Mouse (Mus musculus) spleen, postnatal 14 days (tissue): ENCODE data around the gene Tnrc18.

Source experiments
- DNase-seq, 2 experiments: peaks; one replicate each; pipeline ENCODE4 v3.0.0; 2021 to 2022; ENCODE audit warnings: low spot score in 2 of 2

The Tnrc18 gene

GRCm38 (mm10) chr5:142778871-142779270 is 38.6 kb downstream of the Tnrc18 start:
- DNase-seq, result no peak

DNA sequence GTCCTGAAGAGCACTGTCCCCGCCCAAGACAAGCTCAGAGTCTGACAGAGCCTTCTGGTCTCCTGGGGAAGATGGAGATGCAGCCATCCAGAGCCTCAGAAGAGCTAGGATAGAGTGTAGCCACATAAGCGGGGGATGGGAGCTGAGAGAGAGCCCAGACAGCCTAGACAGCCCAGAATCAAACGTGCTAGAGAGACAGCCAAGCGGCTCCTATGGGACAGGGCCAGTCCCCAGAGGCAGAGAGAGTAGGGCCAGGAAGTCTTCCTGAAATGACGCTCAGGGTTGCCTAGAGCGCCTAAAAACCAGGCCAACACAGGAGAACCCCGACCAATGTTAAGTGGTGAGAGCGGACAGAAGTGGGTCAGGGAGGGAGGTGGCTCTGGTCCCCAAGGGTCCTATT is 39.3 kb downstream of the Tnrc18 start:
- DNase-seq, result no peak

- DNase-seq, result no peak
Observed at GRCm38 (mm10) chr5:142776080-142776479, 41.4 kb downstream of the Tnrc18 start.

GRCm38 (mm10) chr5:142774771-142775170 is 42.7 kb downstream of the Tnrc18 start:
- no peak for DNase-seq

DNA sequence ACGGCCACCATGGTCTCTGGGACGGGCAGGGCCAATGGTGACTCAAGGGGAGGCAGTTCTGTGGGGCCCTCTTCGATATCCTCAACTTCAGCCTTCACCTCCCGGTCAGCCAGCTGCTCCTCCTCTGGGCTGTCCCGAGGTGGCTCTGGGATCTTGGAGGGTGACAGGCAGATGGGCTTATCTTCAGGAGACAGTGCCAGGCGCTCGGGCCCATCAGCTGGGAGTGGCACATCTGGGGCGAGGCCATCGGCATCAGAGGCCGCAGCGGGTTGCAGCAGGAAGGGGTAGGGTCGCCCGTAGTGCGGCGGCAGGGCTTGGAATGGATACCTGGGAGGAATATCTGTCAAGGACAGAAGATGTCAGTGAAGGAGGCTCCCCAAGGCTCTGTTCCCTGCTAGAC is 45.5 kb downstream of the Tnrc18 start:
- DNase-seq, result no peak

DNA sequence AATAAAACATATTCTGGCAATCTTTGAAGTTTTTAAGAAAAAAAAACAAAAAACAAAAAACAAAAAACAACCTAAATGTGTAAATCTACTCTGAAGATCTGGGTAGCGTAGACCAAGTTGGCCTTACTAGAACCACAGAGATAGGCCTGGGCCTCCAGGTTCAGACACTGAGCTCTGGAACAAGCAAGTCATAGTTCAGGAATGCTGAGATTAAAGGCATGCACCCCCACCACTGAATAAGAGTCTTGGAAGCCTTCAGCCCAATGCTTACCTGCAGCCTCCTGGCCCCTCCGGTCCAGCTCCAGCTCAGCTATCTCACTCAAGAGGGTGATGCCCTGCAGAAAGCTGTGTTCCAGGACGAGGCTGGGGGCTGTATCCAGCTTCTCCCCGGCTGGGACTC is 46.4 kb downstream of the Tnrc18 start:
- no peak for DNase-seq

GRCm38 (mm10) chr5:142769641-142770040 is 47.8 kb downstream of the Tnrc18 start:
- DNase-seq, result no peak

DNA sequence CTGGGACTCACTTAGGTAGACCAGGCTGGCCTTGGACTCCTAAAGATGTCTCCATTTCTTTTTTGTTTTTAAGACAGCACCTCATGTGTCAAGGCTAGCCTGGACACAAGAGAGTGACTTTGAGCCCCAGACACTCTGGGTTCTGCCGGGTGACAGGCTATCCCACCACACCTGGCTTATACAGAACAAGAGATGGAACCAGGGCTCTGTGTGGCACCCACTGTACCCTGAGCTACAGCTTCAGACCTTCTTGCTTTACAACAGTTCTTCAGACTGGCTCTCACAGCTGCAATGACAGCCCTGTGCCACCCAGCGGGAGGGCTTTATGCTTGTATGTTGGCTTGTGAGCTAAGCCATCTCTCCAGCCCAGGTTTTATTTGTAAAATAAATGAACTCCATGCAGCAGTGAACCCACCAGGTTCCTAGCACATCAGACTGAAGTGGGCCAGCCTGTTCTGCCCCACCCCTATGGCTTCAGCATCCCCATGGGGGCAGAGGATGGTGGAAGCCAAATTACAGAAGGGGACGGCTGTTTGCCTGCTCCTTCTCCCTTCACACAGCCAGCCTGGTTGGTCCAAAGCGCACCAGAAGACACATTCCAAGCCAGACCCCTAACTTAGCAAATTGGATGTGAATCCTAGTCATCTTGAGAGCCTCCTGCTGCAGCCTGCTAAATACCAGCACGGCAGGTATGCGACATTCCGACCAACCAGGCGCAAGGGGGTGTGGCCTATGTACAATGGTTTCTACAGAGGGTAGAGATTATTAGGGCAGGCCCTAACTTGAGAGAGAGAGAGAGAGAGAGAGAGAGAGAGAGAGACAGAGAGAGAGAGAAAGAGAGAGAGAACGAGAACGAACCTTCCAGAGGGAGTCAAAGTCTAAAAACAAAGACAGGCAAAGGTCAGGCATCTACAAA is 48.9 kb downstream of the Tnrc18 start:
- no peak for DNase-seq

- DNase-seq, result peak in 1 of 2 experiments; percentile 51
Observed at GRCm38 (mm10) chr5:142767937-142768336, 49.5 kb downstream of the Tnrc18 start.

GRCm38 (mm10) chr5:142766708-142767107 is 50.8 kb downstream of the Tnrc18 start:
- no peak for DNase-seq

DNA sequence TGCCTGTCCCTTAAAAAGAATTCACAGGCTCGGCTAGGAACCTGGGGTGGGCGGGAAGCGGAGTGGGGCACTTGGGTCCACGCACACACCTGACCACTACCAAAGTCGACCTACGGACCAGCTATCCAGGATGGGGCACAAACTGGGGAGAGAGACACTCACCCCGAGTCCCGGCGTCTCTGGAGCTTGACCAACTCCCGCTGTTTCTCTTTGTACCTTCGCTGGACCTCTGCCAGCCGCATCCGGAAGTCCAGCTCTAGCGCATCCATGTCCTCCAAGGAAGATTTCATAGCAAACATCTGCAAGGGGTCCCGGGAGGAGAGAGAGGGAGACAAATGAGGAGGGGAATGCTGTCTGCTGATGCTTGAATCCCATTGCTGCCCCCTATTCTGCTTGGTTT is 52.6 kb downstream of the Tnrc18 start:
- DNase-seq, result no peak

GRCm38 (mm10) chr5:142764306-142764705 is 53.2 kb downstream of the Tnrc18 start:
- DNase-seq, result no peak

DNA sequence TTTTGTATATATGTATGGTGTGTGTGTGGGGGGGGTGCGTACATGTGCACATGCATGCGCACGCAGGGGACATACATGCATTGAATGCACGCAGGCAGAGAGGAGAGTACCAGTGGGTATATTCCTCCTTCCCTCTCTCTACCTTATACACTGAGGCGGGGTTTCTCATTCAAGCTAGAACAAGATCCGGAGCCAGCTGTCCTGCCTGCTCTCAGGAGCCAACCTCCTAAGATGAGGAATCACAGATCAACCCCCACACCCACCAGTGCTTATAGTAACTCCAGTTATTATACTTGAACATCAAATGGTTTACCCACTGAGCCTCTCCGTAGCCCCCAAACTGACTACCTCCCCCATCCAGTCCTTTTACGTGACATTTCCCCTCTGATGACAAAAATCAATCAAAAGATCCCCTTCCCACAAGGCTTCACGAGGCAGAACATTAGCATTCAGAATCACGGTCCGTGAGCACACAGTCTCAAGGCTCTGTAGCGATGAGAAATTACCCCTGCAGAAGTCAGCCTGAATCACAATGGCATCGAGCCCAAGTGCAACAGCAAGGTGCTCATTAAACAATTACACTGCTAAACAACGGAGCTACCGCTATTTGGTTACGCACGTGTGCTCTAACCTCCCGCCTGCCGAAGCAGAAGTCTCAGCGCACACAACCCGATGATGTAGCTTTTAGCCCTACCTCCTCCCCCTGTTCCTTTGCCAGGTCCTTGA is 55.2 kb downstream of the Tnrc18 start:
- DNase-seq, result no peak

- no peak for DNase-seq
Observed at GRCm38 (mm10) chr5:142761326-142761983, 56.0 kb downstream of the Tnrc18 start.

DNA sequence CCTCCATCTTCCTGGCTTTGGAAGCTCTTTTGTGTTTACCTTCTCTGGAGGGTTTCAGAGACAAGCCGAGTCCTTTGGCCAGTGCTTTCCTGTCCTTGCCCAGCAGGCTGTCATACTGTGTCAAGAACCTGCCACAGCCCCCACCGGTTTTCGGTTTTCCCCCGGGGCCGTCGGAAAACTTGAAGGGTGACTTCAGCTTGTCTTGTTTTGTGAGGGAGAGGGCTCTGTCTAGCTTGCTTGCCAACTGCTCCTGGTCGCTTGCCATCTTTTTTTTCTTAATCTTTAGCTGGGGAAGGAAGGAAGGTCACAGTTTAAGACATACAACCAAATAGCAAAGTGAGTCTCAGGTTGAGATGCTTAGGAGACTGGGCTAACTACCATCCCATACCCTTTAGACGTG is 57.7 kb downstream of the Tnrc18 start:
- no peak for DNase-seq

GRCm38 (mm10) chr5:142752241-142752640 is 65.2 kb downstream of the Tnrc18 start:
- no peak for DNase-seq

DNA sequence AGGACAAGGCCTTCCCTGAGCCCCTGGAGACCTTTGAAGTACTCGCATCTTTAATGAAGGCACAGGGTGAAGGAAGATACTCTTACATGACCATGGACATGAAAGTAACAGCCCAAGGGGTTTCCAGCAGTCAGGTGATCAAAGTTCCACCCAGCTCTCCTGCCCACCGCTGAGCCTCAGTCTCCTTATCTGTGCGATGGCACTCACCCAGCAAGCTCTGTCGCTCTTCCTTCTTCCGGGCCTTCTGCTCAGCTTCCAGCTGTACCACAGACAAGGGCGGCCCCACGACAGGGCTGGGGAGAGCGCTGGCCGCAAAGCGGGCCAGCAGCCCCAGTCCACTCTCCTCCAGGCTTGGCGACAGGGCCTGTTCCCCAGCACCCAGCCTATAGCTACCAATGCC is 67.3 kb downstream of the Tnrc18 start:
- DNase-seq, result no peak

DNA sequence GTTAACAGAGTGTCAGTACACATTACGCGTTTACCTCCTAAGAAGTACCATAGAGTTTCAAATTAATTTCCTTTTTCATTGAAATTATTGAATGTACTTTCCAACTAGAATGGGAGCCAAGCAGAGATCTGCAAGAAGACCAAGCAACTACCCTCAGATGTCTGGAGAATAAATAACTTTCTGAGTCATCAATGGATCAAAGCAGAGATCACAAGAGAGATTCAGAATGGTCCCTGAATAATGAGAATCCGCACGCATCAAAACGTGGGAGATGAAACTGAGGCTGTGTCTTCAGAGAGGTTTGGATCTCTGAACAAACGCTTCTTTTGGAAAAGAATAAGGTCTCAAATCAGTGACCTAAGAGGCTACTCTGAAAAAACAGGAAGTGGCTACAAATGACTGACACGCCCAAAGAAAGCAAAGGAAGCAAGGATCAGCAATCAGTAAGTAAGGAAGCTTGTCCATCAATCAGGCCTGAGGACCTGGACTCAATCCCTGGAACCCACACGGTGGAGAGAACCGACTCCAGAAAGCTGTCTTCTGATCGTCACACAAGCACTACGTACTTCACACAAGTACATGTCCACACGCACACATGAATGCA is 70.3 kb downstream of the Tnrc18 start:
- no peak for DNase-seq

DNA sequence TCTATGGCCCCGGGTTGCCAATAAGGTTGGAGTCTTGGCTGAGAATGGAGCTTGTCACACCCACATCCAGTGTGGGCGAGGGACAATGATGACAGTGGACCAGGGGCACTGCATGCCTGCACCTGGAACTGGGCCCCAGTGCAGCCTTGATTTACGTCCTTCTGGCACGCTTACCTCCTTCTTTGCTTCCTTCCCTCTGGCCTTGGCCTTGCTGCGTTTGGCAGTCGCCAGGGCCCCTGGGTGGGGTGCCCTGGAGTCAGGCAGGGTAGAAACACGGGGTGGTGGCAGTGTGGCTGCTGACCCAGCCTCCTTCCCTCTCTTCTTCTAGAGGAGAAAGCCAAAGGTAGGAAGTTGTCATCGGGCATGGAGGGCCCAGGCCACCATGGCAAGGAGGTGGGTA is 77.5 kb downstream of the Tnrc18 start:
- DNase-seq, result no peak

DNA sequence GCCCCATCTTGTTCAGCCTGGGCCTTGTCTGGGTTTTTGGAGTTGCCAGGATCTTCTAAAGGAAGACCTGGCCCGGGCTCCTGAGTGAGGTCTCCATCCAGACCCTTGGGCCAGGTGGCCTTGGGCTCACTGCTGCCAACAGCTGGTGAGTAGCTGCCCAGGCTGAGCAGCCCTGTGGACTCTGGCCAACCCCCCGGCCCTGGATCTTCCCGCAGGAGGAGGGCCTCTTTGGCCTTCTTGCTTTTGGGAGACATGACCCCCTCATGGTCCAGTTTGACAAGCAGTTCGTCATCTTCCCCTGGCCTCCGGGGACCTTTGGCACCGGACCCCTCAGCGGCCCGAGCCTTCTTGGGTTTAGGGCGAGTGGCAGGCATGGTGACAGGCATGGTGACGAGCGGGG is 85.5 kb downstream of the Tnrc18 start:
- no peak for DNase-seq

GRCm38 (mm10) chr5:142730295-142730694 is 87.2 kb downstream of the Tnrc18 start:
- no peak for DNase-seq

DNA sequence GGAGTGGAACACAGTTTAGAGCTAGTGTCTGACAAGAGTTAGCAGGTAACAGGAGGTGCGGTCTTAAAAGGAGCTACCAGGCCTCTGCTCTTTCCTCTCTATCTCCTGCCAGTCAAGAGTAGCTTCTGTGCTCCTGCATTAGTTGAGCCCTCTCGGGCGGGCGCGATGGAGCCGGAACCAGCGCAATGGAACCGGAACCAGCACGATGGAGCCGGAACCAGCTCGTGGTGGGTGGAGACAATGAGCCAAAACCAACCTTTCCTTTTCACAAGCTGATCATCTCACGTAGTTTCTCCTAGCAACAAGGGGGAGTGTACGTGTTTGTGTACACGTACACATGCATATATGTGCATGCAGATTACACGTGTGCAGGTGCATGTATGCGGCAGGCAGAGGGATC is 89.2 kb downstream of the Tnrc18 start:
- DNase-seq, result no peak
